Mouse (Mus musculus) c-Kit-positive CD71-negative TER-119-negative erythroid progenitor cells, embryonic 14.5 days (primary cell): ENCODE results near the gene Hcn4.

Experiments used
- DNase-seq: peaks from one replicate; pipeline ENCODE4 v3.0.0-alpha.2; 2013; ENCODE audit warnings: low read depth

The Hcn4 gene

DNA sequence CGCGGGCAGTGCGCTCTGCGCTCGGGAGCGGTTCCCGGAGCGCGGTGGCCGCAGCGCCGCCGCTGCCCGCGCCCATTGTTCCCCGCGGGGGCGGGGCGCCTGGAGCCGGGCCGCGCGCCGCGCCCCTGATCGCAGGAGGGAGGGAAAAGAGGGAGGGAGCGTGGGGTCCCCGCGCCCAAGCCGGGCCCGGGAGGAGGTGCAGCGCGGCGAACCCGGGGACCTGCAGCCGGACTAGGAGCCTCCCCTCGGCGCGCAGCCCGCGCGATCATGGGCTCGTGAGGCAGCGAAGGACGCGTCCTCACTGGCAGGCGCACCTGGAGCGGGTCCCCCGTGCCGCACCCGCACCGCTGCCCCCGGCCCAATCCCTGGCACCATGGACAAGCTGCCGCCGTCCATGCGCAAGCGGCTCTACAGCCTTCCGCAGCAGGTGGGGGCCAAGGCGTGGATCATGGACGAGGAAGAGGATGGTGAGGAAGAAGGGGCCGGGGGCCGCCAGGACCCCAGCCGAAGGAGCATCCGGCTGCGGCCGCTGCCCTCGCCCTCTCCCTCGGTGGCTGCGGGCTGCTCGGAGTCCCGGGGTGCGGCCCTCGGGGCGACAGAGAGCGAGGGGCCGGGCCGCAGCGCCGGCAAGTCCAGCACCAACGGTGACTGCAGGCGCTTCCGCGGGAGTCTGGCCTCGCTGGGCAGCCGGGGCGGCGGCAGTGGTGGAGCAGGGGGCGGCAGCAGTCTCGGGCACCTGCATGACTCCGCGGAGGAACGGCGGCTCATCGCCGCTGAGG, at the start of gene Hcn4:
Gene Hcn4, plus strand, starts transcription at position 274 of the 779 bp plus-strand sequence.
- DNase-seq, result no peak

DNA sequence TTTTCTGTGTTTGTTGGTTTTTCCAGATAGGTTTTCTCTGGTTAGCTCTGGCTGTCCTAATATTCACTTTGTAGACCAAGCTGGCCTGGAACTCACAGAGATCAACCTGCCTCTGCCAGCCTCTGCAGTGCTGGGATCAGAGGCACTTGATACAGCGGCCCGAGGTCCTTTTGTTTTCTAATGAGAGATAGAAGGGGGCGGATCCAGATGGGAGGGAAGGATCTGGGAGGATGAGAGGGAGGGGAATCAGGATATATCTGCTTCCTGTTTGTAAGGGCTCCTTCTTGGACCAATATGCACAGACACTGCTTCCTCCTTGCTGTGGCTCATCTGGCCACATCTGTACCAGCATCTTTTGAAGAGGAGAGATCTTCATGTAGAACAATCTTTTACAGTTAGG, 48.5 kb upstream of the Hcn4 start:
- no peak for DNase-seq

DNA sequence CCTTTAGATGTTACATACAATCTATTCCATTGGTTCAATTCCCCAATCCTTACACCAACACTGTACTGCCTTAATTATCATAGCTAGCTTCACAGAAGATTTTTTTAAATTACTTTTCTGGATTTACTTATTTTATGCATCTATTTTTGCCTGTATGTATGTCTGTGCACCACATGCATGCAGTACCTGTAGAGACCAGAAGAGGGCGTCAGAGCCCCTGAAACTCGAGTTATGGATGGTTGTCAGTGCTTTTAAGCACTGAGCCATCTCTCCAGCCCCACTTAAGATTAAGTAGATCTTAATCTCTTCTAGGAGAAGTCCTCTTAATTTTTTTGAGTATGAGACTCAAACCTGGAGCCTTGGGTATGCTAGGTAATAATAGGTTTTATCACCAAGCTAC, 47.8 kb upstream of the Hcn4 start:
- DNase-seq, result no peak

DNA sequence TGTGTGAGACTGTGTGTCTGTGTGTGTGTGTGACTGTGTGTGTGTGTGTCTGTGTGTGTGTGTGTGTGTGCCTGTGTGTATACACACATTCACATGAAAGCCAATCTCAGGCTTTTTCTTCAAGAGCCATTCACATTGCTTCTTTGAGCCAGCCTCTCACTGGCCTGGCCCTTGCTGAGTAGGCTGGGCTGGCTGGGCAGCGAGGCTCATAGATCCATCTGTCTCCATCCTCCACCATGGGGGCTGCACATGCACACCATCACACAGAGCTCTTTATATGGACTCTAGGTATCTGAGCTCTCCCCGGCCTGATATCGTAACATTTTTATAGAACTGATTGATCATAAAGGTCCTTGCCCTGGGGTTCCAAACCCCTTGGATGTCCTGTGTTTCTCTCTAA, 33.7 kb upstream of the Hcn4 start:
- DNase-seq, result no peak

DNA sequence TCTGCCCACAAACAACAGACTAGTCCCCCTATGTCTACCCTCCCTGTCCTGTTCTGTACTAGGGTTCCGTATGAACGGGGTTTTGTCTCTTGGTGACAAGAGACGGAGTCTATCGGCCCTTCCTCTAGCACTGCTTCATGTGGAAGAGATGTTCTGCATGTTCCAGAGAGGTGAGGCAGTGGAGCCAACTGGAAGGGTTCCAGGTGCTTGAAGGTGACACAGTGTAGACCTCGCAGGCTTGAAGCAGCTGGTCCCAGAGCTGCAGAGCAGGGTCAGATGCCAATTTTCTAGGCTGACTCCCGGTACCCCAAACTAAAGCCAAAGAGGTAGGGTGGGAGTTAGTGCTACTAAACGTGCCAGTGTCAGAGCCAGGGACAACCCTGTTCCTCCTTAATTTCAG, 25.1 kb upstream of the Hcn4 start:
- DNase-seq, result no peak

DNA sequence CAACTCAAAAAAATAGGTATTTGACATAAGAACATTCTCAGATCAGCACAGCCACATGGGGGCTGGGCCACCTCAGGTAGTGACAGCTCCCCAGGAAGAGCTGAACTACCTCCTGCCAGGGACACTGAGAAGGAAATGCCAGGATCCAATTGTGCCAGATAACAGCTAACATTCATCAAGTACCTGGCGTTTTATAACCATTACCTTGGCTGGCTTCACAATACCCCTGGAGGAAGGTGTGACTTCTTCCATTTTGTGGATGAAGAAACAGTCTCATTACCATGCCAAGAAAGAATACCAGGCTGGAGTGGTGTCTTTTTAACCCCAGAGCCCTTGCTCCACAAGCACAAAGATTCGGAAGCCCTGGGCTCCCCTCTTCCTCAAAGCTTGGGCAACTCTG, 21.8 kb upstream of the Hcn4 start:
- no peak for DNase-seq

DNA sequence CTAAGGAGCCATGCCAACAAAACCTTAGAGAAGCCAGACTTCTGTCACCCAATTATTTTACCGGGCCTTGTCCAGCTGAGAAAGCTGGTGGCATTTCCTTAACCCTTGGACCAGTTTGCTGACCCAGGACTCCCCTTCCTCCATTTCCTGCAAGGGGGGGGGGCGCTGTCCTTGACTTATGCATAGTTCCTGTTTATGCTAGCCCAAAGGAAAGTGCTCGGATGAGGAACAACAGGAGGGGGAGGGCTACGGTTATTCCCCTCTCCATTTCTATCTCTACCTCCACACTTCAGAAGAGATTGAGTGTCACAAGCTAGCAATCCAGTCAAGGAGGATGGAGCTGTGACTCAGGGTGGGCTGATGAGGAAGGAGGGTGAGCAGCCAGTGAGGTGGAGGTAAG, 20.9 kb upstream of the Hcn4 start:
- DNase-seq, result no peak

DNA sequence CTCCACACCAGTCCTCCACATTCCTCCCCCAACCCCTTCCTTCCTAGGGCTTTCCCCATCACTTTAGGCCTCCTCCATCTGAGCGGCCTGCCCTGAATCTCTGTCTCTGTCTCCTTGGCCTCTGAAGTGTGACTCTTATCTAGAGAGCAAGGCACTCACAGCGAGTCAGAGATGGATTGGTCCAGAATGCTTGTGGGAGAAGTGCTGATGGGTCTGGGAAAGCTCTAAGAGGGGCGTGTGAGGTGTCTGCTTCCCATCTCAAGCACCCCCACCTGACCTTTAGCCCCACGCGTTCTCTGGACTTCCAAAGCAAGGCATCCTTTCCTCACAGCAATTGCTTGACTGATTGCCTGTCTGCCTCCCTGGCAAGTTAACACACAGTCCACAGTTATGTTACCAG, 20.4 kb upstream of the Hcn4 start:
- DNase-seq, result no peak

DNA sequence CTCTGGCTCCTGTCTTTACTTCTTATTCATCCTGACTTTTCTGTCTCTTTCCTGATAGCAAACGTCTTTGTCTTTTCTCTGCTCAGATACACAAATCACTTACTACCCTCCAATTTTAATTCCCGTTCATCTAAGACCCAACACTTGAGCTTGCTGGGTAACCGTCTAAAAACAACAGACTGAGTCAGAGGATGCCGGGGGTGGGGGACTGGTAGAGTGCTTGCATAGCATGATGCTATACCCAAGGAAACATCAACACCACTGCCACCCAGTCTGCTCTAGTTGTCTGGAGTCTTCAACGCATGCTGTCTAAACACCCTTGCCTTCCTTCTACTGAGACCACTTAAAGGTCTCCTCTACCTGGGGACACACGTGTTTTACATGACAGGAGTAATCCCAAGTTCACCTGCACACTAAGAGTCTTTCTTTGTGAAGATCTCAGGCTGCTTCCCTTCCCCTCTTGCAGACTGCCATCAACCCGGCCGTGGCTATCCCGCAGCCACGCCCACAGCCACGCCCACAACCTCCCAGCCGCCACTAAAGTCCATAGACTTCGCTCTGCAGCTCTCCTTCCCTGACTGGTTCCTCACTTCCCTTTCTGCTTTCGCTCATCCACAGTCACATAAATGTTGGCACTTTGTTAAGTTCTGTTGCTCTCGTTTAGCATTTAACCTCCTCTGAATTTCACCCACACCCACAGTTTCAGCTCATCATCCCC, 17.5 kb upstream of the Hcn4 start:
- DNase-seq, result peak; percentile 67

DNA sequence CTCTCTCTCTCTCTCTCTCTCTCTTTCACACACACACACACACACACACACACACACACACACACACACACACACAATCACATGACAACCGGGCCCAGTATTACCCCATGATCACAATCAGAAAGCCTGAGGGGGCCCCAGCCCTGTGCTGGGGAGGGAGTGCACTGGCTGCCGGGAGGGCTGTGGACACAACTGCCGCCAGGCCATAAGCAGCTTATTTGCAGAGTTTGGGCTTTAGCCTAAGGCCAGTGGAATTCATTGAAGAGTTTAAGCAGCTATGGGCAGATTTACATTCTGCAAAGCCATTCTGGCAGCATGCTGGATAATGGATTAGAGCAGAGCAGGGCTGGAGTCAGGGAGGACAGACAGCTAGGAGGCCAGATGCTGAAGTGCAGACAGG, 12.0 kb upstream of the Hcn4 start:
- DNase-seq, result no peak

DNA sequence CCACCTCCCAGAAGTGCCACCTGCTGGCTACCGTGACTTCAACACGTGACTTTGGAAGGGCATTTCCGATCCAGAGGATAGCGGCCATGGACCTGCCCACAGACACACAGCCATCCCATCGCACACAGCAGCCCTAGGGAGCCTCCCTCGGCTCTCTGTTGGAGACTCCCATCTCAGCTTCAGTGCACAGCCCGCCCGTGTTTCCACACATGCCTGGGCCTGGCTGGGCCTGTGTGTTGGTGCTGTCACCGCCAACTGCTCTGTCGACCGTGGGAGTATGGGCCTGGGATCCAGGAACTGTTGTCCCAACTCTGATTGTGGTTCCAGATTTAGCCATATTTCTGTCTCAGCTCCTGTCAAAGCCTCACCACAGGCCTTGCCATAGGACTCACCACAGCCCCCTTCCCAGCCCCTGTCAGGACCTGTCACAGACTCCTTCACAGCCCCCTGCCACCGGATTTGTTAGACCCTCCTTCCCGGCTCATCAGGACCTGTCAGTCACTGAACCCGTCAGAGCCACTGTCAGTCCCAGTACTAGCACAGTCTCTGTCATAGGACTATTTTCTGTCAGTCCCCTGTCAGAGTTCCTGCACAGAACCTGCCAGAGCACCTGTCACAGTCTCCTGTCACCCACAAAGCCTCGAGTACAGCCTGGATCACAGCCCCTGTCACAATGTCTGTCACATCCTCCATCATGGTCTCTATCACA, 7.5 kb upstream of the Hcn4 start:
- no peak for DNase-seq

DNA sequence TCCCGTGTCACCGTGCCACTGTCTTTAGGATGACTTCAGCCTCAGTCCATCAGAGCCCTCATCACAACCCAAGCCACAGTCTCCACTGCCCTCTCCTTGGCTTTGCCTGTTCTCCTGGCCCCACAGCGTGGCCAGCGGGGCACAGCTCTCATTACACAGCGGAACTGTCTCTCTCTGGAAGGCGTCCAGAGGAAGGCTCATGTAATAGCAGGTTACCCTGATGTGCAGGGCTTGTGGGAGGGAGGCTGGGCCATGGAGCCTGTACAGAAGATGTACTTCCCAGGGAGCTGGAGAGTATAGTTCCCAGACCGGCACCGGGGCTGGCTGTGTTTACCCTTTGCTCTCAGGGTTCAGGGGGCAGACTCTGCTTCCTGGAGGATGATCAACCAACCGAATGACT, 6.8 kb upstream of the Hcn4 start:
- DNase-seq, result no peak

DNA sequence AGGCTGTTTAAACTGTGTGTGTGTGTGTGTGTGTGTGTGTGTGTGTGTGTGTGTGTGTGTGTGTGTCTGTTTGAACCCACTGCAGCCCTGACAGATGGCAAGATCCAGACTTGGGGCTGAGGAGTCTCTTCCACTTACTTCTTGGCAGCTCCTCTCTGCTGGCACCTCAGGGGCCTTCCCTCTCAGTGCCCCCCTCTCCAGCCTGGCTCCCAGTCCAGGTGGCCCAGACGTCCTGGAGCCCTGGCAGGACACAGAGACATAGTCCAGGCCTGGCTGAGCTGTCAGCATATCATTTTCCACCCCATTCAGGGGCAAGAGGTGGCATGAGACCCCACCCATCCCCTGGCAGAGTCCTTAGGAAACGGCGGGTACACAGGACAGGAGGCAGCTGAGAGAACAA, 5.5 kb upstream of the Hcn4 start:
- DNase-seq, result no peak

DNA sequence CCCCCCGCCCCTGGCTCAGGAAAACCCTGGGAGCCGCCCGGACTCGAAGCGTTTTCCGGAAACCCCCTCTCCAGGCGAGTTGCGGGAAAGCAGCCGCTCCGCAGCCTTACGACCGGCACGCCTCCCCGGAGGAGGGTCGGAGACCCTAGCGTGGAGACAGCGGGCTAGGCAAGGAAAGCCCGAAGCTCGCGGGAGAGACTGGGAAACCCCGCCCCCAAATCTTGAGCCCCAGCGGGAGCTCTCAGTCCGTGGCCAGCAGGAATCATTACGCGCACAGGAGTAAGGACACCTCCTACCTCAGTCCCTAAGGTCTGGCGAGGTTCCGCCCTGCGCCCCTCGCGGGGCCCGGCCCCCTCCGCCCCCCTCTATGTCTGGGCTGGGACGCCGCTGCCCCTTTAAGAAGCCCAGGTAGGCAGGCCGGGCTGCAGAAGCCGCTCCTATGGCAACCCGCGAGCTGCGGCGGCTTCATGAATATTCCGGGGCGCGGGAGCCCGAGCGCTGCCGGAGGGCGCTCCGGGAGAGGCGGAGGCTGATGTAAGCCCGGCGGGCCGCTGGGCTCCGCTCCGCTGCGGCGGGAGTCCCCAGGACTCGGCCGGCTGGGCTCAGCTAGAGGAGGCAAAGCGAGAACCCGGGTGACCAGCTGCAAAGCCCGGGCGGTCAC, 651 bp upstream of the Hcn4 start:
- no peak for DNase-seq

DNA sequence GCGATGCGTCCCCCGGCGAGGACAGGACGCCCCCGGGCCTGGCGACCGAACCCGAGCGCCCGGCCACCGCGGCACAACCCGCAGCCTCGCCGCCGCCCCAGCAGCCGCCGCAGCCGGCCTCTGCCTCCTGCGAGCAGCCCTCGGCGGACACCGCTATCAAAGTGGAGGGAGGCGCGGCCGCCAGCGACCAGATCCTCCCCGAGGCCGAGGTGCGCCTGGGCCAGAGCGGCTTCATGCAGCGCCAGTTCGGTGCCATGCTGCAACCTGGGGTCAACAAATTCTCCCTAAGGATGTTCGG, 655 bp downstream of the Hcn4 start:
- DNase-seq, result no peak

DNA sequence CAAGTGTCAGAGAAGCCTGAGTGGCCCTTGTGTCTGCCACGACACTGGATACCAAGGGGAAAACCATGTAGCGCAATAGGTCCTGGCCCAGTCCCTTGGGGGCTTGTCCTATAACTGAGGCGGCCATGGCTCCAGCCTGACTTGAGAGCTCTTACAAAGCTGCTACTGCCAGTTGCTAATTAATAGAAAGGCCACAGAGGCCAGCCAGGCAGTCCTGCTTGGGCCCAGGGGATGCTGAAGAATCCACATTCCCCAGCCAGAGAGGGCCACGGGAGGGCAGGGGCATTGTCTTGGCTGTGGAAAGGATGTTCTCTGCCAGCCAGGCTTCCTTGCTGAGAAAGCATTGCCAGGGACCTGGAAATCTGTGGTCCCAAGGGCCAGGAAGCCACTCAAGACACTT, 6.4 kb downstream of the Hcn4 start:
- DNase-seq, result no peak

DNA sequence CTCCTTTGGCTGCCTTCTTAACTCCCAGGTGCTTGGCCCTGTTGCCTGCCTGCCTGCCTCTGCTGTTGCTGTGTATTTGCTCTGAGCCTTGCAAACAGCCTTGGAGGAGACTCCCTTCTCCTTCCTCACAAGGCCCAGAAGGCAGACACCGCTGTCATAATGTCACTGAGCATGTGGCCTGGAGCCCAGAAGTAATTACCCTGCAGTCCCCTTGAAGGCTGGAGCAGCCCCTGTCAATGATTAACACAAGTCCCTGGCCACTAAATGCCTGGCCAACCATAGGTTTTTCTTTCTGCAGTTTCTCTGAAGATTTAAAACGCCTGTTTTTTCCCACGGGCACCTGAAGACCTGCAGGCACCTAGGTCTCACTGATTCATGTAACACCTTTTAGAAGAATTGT, 9.7 kb downstream of the Hcn4 start:
- no peak for DNase-seq

DNA sequence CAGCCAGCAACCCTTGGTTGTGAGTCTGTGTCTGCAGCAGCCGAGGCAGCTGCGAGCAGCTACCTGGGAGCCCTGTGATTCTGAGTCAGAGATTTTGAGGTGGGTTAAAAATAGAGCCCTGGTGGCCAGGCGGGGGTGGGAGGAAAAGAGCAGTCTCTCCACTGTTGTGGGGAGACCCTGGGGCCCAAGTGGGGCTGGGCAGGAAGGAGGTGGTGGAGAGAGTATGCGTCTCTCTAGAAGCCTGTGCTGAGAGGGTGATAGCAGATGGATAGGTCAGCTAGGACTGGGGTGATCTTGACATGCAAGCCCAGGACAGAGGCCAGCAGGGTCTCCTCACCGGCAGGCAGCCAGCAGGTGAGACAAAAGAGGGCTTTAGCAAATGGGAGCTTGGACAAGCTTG, 14.0 kb downstream of the Hcn4 start:
- no peak for DNase-seq

DNA sequence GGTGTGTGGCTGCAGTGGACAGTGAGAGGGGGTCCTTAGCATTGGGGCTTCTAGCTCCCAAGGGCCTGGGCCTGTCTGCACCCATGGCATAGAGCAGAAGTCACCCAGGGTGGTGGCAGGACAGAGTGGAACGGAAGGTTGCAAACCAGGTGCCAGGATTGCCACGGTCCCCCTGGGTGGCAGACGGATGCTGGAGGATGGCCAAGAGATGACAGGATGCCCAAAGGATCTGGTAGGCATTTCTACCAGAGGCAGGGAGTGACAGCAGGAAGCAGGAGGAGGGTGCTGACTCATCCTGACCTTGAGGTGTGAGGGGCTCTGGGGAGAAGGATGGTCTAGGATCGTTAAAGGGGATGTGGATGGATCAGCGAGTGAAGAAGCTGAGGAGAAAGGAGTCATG, 15.3 kb downstream of the Hcn4 start:
- no peak for DNase-seq

DNA sequence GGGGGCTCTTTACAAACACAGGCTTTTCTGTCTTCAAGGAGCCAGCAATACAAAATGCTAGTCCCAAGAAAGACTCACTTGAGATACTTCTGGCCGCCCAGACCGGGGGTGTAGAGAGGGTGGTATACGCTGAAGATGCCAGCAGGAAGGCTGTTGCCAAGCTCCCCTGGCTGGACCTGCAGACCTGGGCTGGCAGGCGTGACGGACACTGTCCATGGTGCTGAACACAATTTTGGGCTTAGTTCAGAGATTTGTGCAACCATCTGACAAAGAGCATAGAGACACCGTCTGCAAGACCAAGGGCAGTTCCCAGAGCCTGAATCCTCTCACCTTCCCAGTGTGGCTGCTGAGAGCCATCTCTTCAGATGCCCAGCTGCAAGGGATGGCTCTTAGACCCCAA, 18.4 kb downstream of the Hcn4 start:
- DNase-seq, result peak; percentile 64

DNA sequence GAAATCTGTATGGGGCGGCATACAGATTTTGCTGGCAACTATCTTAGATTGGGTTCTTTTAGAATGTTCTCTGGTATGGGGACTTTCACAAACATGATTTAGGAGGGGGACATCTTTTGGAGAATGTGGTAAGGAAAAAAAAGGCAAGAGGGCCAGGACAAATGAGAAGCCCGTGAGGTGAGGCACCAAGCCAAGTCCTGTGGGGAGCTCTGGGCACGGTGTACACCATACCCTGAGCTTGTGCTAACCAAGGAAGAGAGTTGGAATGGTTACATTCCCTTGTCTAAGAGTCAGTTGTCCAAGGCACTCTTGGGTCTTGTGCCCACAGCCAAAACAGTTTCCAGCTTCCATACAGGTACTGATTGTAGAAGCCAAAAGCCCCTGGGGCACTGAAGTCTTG, 21.4 kb downstream of the Hcn4 start:
- DNase-seq, result no peak

DNA sequence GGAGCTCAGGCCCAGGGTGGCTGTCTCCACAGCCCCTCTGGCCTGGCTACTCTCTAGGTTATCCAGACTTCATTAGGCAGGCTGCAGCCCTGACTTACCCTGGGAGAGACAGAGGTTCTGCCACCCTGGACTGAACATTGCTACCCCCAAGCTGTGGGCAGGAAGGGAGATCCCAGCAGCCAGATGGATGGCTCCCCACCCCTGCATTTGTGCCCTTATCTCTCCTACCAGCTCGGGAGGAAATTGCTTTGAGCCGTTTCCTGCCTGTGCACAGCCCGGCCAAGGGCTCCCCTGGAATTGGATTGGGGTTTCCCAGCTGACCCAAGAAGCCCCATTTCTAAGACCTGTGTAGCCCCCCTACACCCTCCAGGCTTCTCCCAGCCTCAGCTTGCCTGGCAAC, 23.8 kb downstream of the Hcn4 start:
- DNase-seq, result no peak

DNA sequence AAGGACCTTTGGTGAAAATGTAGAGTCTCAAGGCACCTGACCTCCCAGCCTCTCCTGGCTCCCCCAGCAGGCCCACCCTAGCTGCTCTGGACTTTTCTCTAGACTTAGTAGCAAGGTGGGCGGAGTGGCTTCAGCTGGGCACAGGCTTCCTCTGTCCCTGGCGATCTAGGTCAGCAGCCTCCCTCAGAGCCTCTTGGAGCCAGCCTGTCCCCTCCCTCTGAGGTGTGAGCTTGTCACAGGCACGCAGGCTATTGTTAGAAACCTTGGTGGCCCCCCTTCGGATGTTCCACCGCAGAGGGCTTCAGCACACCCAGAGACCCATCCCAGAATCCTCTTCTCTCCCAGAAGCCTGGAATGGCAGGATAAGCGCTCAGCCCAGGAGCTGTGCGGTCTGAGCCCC, 24.5 kb downstream of the Hcn4 start:
- no peak for DNase-seq
